Mouse (Mus musculus) forebrain, postnatal 0 days (tissue): ENCODE results near the gene Glo1. TPM values are rescaled to one million over a fixed set of nuclear protein-coding genes. Genes with fewer than 3 reads are reported as not detected.

Source experiments
- ATAC-seq: fragments of 200-750 bp; cut with Nextera tagmentation; 2 replicates; pipeline ENCODE4 v1.8.0; 2017; ENCODE audit warnings: mild to moderate bottlenecking, moderate library complexity
- DNase-seq: peaks from one replicate; pipeline ENCODE4 v3.0.0-alpha.2; 2015
- H3K27ac ChIP-seq: fragments of 300-500 bp; sonication (generic); 2 replicates; pipeline ENCODE4 v1.5.1; 2014; ENCODE audit warnings: low read depth, mild to moderate bottlenecking, antibody characterized with exemption, low read length, moderate library complexity, mixed read lengths
- H3K27me3 ChIP-seq: fragments of 300-500 bp; sonication (generic); 2 replicates; pipeline ENCODE4 v1.6.1; 2014; ENCODE audit warnings: mild to moderate bottlenecking, low read length, mixed read lengths; ENCODE audit not compliant: insufficient read depth
- H3K36me3 ChIP-seq: fragments of 300-500 bp; sonication (generic); 2 replicates; pipeline ENCODE4 v1.6.1; 2014; ENCODE audit warnings: mild to moderate bottlenecking, moderate library complexity; ENCODE audit not compliant: insufficient read depth
- H3K4me1 ChIP-seq: fragments of 300-500 bp; sonication (generic); 2 replicates; pipeline ENCODE4 v1.6.1; 2014; ENCODE audit warnings: antibody characterized with exemption; ENCODE audit not compliant: insufficient read depth
- H3K4me2 ChIP-seq: fragments of 300-500 bp; sonication (generic); 2 replicates; pipeline ENCODE4 v1.6.1; 2014; ENCODE audit warnings: low read depth, mild to moderate bottlenecking, moderate library complexity
- H3K4me3 ChIP-seq: fragments of 300-500 bp; sonication (generic); 2 replicates; pipeline ENCODE4 v1.5.1; 2014; ENCODE audit warnings: low read depth, low read length, mixed read lengths
- H3K9ac ChIP-seq: fragments of 300-500 bp; sonication (generic); 2 replicates; pipeline ENCODE4 v1.6.1; 2014; ENCODE audit warnings: mild to moderate bottlenecking
- H3K9me3 ChIP-seq: fragments of 300-500 bp; sonication (generic); 2 replicates; pipeline ENCODE4 v1.6.1; 2016; ENCODE audit warnings: low read length
- CTCF ChIP-seq: sonication (generic); IDR thresholded peaks from 2 replicates; pipeline ENCODE4 v1.5.1; 2016; ENCODE audit warnings: antibody characterized with exemption, control low read depth, low read depth
- WGBS: fragments of 180-500 bp; shearing (Covaris S2); extraction: QIAGEN DNeasy Blood & Tissue Kit; methylation state at CpG from one replicate; pipeline ENCODE4 v1.1.7; 2014; 5-methylcytosine and 5-hydroxymethylcytosine counted together
- polyA plus RNA-seq: library from polyadenylated mRNA; unstranded; fragments of >200 nt; fragmentation: Nextera tagmentation; extraction: Ambion mirVana; gene quantifications from 2 replicates; pipeline ENCODE4 v1.2.1, GENCODE M21; 2015
- total RNA-seq: library from RNA; depleted of rRNA; stranded (reverse); fragments of >200 nt; gene quantifications from 2 replicates; pipeline ENCODE4 v1.2.3, GENCODE M21; 2014

Gene Glo1
- total and polyA plus RNA-seq, 2 experiments from 2014 or later: 150 to 194 TPM

GRCm38 (mm10) chr17:30573990-30574782 lies 52.5 kb downstream of the Glo1 start:
- H3K4me3 ChIP-seq: no peak overlapping the region

GRCm38 (mm10) chr17:30570971-30571370 lies 55.7 kb downstream of the Glo1 start:
- Histone ChIP-seq H3K36me3 (no peaks in the 10 kb centered on the region), H3K4me1 (peaks cover 12% of the 10 kb centered on the region)
- 75% methylated on average over 3 of the region's 3 CpGs for WGBS

More at GRCm38 (mm10) chr17:30573990-30574782, 52.5 kb downstream of the Glo1 start:
- Histone ChIP-seq H3K4me1 (peaks cover 19% of the 10 kb centered on the region), H3K36me3 (no peaks in the 10 kb centered on the region), H3K27ac (no peak overlapping the region), H3K27me3 (no peaks in the 10 kb centered on the region), H3K4me2 (peak overlapping the region; percentile 77), H3K9me3 (no peaks in the 10 kb centered on the region), H3K9ac (no peak overlapping the region)
- 78% methylated on average over 8 of the region's 8 CpGs for WGBS
- no peak for DNase-seq
- ATAC-seq: no peak
- no peak for TF ChIP-seq CTCF

GRCm38 (mm10) chr17:30570173-30570572 lies 56.5 kb downstream of the Glo1 start:
- H3K9me3 ChIP-seq: no peaks in the 10 kb centered on the region
- no peaks in the 10 kb centered on the region for H3K27me3 ChIP-seq
- no peak overlapping the region for H3K4me2 ChIP-seq
- ATAC-seq (no peak), DNase-seq (no peak)
- WGBS: 73% methylated on average over 8 of the region's 8 CpGs
- no peak overlapping the region for H3K9ac ChIP-seq
- H3K4me3 ChIP-seq: no peak overlapping the region
- H3K4me1 ChIP-seq: peaks cover 10% of the 10 kb centered on the region
- H3K36me3 ChIP-seq: no peaks in the 10 kb centered on the region
- TF ChIP-seq CTCF: no peak
- no peak overlapping the region for H3K27ac ChIP-seq

More at GRCm38 (mm10) chr17:30570971-30571370, 55.7 kb downstream of the Glo1 start:
- no peak for ATAC-seq
- H3K4me2 ChIP-seq: no peak overlapping the region
- H3K27ac ChIP-seq: no peak overlapping the region
- no peak for DNase-seq
- no peaks in the 10 kb centered on the region for H3K9me3 ChIP-seq
- H3K4me3 ChIP-seq: no peak overlapping the region
- no peak for TF ChIP-seq CTCF
- H3K27me3 ChIP-seq: no peaks in the 10 kb centered on the region
- H3K9ac ChIP-seq: no peak overlapping the region

GRCm38 (mm10) chr17:30568473-30568872 lies 58.2 kb downstream of the Glo1 start:
- ATAC-seq: no peak

GRCm38 (mm10) chr17:30564971-30565370 lies 61.7 kb downstream of the Glo1 start:
- no peak overlapping the region for H3K4me3 ChIP-seq
- DNase-seq (no peak), ATAC-seq (no peak)
- H3K36me3 ChIP-seq: no peaks in the 10 kb centered on the region
- WGBS: 78% methylated on average over 7 of the region's 7 CpGs
- H3K4me2 ChIP-seq: no peak overlapping the region
- H3K9me3 ChIP-seq: no peaks in the 10 kb centered on the region
- no peak overlapping the region for H3K27ac ChIP-seq
- no peak for TF ChIP-seq CTCF
- H3K4me1 ChIP-seq: no peaks in the 10 kb centered on the region
- H3K27me3 ChIP-seq: no peaks in the 10 kb centered on the region
- no peak overlapping the region for H3K9ac ChIP-seq

More at GRCm38 (mm10) chr17:30568473-30568872, 58.2 kb downstream of the Glo1 start:
- H3K4me2 ChIP-seq: no peak overlapping the region
- H3K4me3 ChIP-seq: no peak overlapping the region
- TF ChIP-seq CTCF: no peak
- no peaks in the 10 kb centered on the region for H3K9me3 ChIP-seq
- no peak for DNase-seq
- H3K9ac ChIP-seq: no peak overlapping the region
- H3K27ac ChIP-seq: no peak overlapping the region
- H3K4me1 ChIP-seq: no peaks in the 10 kb centered on the region
- no peaks in the 10 kb centered on the region for H3K27me3 ChIP-seq
- H3K36me3 ChIP-seq: no peaks in the 10 kb centered on the region

GRCm38 (mm10) chr17:30564407-30564806 lies 62.3 kb downstream of the Glo1 start:
- WGBS: 87% methylated on average over 3 of the region's 3 CpGs
- H3K27ac ChIP-seq: no peak overlapping the region
- no peak for DNase-seq
- no peaks in the 10 kb centered on the region for H3K36me3 ChIP-seq
- H3K9ac ChIP-seq: no peak overlapping the region
- no peaks in the 10 kb centered on the region for H3K4me1 ChIP-seq
- no peak overlapping the region for H3K4me3 ChIP-seq
- no peaks in the 10 kb centered on the region for H3K27me3 ChIP-seq
- no peaks in the 10 kb centered on the region for H3K9me3 ChIP-seq
- TF ChIP-seq CTCF: no peak
- no peak for ATAC-seq
- no peak overlapping the region for H3K4me2 ChIP-seq

GRCm38 (mm10) chr17:30563484-30564075 lies 63.1 kb downstream of the Glo1 start:
- Histone ChIP-seq H3K9me3 (no peaks in the 10 kb centered on the region), H3K4me3 (no peak overlapping the region), H3K9ac (no peak overlapping the region), H3K4me2 (no peak overlapping the region), H3K36me3 (no peaks in the 10 kb centered on the region), H3K27ac (no peak overlapping the region), H3K4me1 (no peaks in the 10 kb centered on the region), H3K27me3 (no peaks in the 10 kb centered on the region)
- 75% methylated on average over 6 of the region's 6 CpGs for WGBS
- TF ChIP-seq CTCF: no peak
- ATAC-seq: no peak
- no peak for DNase-seq
